Mouse (Mus musculus) liver, embryonic 16.5 days (tissue): ENCODE measurements around the gene Cgnl1. TPM values are rescaled to one million over a fixed set of nuclear protein-coding genes. Genes with fewer than 3 reads are reported as not detected.

Experiments
- ATAC-seq: fragments of 200-750 bp; cut with Nextera tagmentation; 2 replicates; pipeline ENCODE4 v1.8.0; 2017; ENCODE audit warnings: low read depth, mild to moderate bottlenecking, moderate number of reproducible peaks, moderate library complexity
- H3K27ac ChIP-seq: fragments of 300-500 bp; sonication (generic); 2 replicates; pipeline ENCODE4 v1.5.1; 2014; ENCODE audit warnings: mild to moderate bottlenecking, low read length
- H3K27me3 ChIP-seq: fragments of 300-500 bp; sonication (generic); 2 replicates; pipeline ENCODE4 v1.6.1; 2014; ENCODE audit warnings: low read depth, low read length, mixed read lengths; ENCODE audit not compliant: control insufficient read depth, insufficient read depth
- H3K36me3 ChIP-seq: fragments of 300-500 bp; sonication (generic); 2 replicates; pipeline ENCODE4 v1.6.1; 2014; ENCODE audit warnings: mild to moderate bottlenecking; ENCODE audit not compliant: control insufficient read depth, insufficient read depth
- H3K4me1 ChIP-seq: fragments of 300-500 bp; sonication (generic); 2 replicates; pipeline ENCODE4 v1.6.1; 2014; ENCODE audit warnings: low read depth, low read length, mixed read lengths; ENCODE audit not compliant: control insufficient read depth
- H3K4me2 ChIP-seq: fragments of 300-500 bp; sonication (generic); 2 replicates; pipeline ENCODE4 v1.6.1; 2014; ENCODE audit warnings: low read depth, low read length, mixed read lengths
- H3K4me3 ChIP-seq: fragments of 300-500 bp; sonication (generic); 2 replicates; pipeline ENCODE4 v1.5.1; 2014; ENCODE audit warnings: low read depth, mild to moderate bottlenecking, low read length
- H3K9ac ChIP-seq: fragments of 300-500 bp; sonication (generic); 2 replicates; pipeline ENCODE4 v1.6.1; 2014; ENCODE audit warnings: low read depth, low read length
- H3K9me3 ChIP-seq: fragments of 300-500 bp; sonication (generic); replicated peaks from 2 replicates; pipeline ENCODE4 v1.6.1; 2016; ENCODE audit warnings: low read length; ENCODE audit not compliant: control insufficient read depth
- WGBS: fragments of 180-500 bp; shearing (Covaris S2); extraction: QIAGEN DNeasy Blood & Tissue Kit; methylation state at CpG from one replicate; pipeline ENCODE4 v1.1.7; 2014; ENCODE audit not compliant: insufficient replicate concordance; 5-methylcytosine and 5-hydroxymethylcytosine counted together
- polyA plus RNA-seq: library from polyadenylated mRNA; unstranded; fragments of >200 nt; fragmentation: Nextera tagmentation; extraction: Ambion mirVana; gene quantifications from 2 replicates; pipeline ENCODE4 v1.2.1, GENCODE M21; 2015

Cgnl1 gene
- polyA plus RNA-seq, 1 experiment from 2014 or later: 2.6 TPM

GRCm38 (mm10) chr9:71589771-71590170 is 181.6 kb downstream of the Cgnl1 start:
- H3K9me3 ChIP-seq: no peaks in the 10 kb centered on the region
- ATAC-seq: no peak
- H3K4me3 ChIP-seq: no peak overlapping the region
- H3K27ac ChIP-seq: no peak overlapping the region
- H3K27me3 ChIP-seq: no peaks in the 10 kb centered on the region
- no peaks in the 10 kb centered on the region for H3K36me3 ChIP-seq
- H3K9ac ChIP-seq: no peak overlapping the region
- no peak overlapping the region for H3K4me2 ChIP-seq
- WGBS: 30% methylated on average over 7 of the region's 7 CpGs
- peaks cover 7% of the 10 kb centered on the region for H3K4me1 ChIP-seq

- Histone ChIP-seq H3K36me3 (no peaks in the 10 kb centered on the region), H3K9me3 (no peaks in the 10 kb centered on the region), H3K27me3 (no peaks in the 10 kb centered on the region), H3K9ac (no peak overlapping the region), H3K4me3 (no peak overlapping the region), H3K4me1 (peaks cover 7% of the 10 kb centered on the region), H3K27ac (no peak overlapping the region), H3K4me2 (no peak overlapping the region)
- 47% methylated on average over 2 of the region's 2 CpGs for WGBS
- no peak for ATAC-seq
Observed at GRCm38 (mm10) chr9:71588930-71589592, 182.3 kb downstream of the Cgnl1 start.

GRCm38 (mm10) chr9:71586408-71586807 is 185.0 kb downstream of the Cgnl1 start:
- Histone ChIP-seq H3K27me3 (no peaks in the 10 kb centered on the region), H3K4me2 (no peak overlapping the region), H3K9ac (no peak overlapping the region), H3K4me1 (no peaks in the 10 kb centered on the region), H3K4me3 (no peak overlapping the region), H3K36me3 (no peaks in the 10 kb centered on the region), H3K27ac (no peak overlapping the region), H3K9me3 (no peaks in the 10 kb centered on the region)
- no peak for ATAC-seq
- WGBS: 39% methylated on average over 3 of the region's 3 CpGs

GRCm38 (mm10) chr9:71582771-71583170 is 188.6 kb downstream of the Cgnl1 start:
- no peaks in the 10 kb centered on the region for H3K4me1 ChIP-seq
- H3K4me2 ChIP-seq: no peak overlapping the region
- no peaks in the 10 kb centered on the region for H3K36me3 ChIP-seq
- no peak overlapping the region for H3K27ac ChIP-seq
- H3K27me3 ChIP-seq: no peaks in the 10 kb centered on the region
- 31% methylated on average over 1 of the region's 1 CpGs for WGBS
- no peak overlapping the region for H3K4me3 ChIP-seq
- ATAC-seq: no peak
- H3K9me3 ChIP-seq: no peaks in the 10 kb centered on the region
- H3K9ac ChIP-seq: no peak overlapping the region

- 65% methylated on average over 7 of the region's 7 CpGs for WGBS
- ATAC-seq: no peak
- H3K9ac ChIP-seq: no peak overlapping the region
Observed at GRCm38 (mm10) chr9:71578896-71579564, 192.4 kb downstream of the Cgnl1 start.

More at GRCm38 (mm10) chr9:71578896-71579564, 192.4 kb downstream of the Cgnl1 start:
- H3K9me3 ChIP-seq: no peaks in the 10 kb centered on the region
- no peak overlapping the region for H3K27ac ChIP-seq
- no peaks in the 10 kb centered on the region for H3K36me3 ChIP-seq
- H3K27me3 ChIP-seq: no peaks in the 10 kb centered on the region
- no peaks in the 10 kb centered on the region for H3K4me1 ChIP-seq
- no peak overlapping the region for H3K4me3 ChIP-seq
- H3K4me2 ChIP-seq: no peak overlapping the region

Other genes starting within 250 kb of the Cgnl1 start
- gene Myzap, start 179.2 kb downstream of the Cgnl1 start, polyA plus RNA-seq: 2.0 and 2.4 TPM in 2 replicates